Mouse (Mus musculus) cerebellum, adult 18-20 months (tissue): Measurements from ENCODE around the gene Paqr7.
"Not testable (repeated sequence)": the region's sequence is repeated elsewhere in the genome, so short reads cannot be mapped to it uniquely, and the experiment has no call there.

Experiments used
- DNase-seq, 2 experiments: peaks; one replicate each; pipeline ENCODE4 v3.0.0; 2021

Paqr7 gene

DNA sequence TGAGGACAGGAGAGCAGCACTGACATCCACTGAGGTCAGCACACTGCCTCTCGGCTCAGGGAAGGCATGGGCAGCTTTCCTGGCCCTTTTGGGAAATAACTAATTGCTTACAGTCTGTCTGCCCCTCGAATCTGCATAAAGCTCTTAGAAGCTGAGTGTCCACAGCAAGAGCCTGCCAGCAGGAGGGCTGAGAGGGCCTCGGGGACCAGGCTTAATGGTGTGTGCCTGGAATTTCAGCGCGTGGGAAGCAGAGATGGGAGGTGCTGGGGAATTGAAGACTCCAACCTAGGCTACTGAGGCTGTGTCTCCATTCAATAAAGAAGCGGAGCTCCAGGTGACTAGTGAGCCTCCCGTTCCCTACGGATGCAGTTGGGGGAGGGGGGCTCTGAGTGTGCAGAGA is 22.3 kb upstream of the Paqr7 start:
- no peak for DNase-seq

DNA sequence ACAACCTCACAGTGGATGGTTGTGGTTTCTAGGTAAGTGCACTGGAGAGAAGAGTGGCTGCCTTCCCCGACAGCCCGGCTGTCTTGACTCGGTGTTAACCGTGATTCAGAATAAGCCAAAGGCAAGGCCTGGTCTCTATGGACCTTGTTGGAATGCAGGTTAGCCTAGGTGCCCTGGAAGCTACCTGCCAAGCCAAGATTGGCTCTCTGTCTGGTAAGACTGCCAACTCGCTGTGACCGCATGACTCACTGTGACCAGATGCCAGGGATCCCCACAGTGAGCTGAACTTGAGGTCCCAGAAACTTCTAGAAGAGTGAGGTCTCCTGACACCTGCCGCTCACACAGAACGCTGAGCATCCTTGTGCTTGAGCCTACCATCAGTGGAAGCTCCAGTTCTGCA is 19.6 kb upstream of the Paqr7 start:
- peak; percentile 67 for DNase-seq

DNA sequence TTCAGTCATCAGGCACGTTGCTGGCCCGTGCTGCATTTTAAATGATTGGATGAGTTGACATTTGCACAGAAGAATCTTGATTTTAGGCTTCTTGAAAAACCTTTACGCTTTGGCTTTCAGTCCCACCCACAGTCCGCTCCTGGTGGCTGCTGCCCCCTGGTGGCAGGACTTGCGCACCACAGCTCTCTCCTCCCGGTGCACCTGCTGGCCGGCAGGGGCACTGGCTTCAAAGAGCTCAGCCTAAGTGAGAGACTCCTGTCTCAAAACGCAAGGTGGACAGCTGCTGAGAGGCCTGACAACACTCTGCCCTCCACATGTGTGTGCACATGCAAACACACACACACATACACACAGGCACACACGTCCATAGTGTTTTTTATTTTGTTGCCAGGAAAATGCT is 18.5 kb upstream of the Paqr7 start:
- DNase-seq: peak; percentile 92 to 98

DNA sequence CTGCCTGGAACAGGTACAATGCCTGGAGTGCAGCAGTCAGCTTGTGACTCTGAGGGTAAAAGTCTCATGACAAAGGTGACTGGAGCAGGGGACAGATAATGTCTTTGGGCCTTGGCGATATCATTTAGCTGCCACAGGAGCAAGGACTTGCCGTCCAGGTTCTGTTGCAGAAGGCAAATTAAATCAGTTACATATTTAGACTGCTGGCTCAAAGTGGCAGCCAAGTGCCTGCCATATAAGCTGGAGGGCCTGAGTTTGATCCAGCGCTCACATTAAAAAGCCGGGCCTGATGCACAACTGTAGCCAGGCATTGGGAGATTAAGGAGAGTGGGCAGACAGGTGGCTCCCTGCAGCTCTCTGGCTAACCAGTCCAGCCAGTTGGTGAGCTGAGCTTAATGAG is 16.7 kb upstream of the Paqr7 start:
- no peak for DNase-seq

DNA sequence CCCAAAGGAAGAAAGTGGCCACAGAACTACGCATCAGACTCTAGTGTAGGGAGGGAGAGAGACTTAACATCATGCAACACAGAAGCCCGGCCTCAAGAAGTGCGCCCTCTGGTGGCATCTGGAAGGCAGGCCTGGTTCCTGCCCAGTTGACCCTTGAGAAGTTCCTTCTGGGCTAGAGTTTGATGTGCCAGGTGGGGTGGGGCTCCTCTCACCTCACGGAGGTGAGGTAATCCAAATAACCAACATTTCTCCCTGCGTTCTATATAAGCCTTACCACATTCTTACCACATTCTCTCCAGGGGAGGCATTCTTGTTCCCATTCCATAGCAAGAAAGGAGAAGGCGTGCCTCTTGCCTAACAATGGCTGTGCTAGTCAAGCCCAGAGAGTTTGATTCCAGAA is 15.6 kb upstream of the Paqr7 start:
- DNase-seq: peak; percentile 80 to 82

DNA sequence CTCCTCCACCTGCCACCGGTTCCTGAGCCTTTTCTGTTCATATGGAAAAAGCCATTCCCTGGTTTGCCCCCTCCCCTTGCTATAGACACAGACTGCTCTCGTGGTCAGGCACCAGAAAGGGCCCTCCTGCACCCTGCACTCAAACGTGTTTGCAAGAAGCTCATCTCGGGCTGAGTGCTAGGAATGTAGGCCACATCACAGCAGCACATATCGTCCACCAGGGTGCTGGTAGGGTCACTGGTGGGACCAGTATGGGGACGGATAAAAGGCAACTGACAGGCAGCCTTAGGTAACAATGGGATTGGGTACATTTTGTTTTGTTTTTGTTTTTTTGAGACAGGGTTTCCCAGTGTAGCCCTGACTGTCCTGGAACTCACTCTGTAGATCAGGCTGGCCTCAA is 15.2 kb upstream of the Paqr7 start:
- peak in 1 of 2 experiments; percentile 39 for DNase-seq

DNA sequence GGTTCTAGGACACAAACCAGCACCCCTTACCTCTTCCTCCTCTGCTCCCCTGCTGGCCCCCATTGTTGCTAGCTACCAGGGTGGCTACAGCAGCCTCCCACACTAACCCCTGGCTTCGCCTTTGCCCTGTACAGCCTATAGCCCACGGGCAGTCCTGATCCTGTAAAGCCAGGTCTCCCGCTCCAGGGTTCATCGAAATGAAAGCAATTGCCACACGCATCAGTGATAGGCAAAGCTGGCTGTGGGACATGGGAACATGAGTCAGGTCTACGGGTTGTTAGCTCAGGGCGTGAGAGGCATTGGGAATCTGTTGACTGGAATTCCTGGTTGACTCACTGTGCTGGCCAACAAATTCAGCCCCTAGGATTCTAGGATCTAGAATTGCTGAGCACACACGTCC is 14.1 kb upstream of the Paqr7 start:
- peak; percentile 45 to 60 for DNase-seq

DNA sequence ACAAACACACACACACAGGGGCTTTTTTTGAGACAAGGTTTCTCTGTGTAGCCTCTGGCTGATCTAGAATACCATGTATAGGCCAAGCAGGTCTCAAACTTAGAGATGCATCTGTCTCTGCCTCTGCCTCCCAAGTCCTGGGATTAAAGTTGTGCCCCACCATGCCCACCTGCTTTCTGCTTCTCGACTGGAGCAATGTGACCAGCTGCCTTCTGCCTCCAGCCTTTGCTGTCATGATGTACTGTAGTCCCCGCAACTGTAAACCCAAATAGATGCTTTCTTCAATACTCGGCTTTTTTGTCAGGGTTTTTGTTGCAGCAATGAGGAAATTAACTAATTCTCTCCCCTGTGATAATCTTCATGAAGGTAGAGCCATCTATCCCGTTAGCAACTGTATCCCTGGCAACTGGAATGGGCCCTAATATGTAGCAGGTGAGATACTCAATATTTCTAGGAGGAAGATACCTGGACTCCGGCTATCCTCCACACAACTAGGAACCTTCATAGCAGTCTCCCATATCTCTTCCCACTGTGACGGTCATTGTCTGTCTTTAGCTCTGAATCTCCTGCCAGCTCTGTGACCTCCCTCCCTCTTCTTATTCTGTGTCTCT is 13.3 kb upstream of the Paqr7 start:
- no peak for DNase-seq

DNA sequence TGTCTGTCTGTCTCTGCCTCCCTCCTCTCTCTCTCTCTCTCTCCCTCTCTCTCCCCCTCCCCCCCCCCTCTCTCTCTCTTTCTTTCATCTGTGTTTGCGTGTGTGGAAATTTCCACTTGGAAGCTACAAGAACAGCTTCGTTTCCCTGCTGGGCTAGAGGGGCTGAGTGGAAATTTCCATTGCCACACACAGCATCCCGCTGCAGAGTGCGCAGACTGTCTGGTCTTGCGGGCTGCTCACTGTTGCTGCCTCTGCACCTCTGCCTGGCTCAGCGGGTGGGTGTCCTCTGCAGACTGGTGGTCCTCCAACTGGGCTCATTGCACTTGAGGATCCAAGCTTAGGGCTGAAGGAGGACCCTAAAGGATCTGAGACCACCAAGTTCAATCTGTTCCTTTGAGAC is 12.8 kb upstream of the Paqr7 start:
- DNase-seq: peak; percentile 89 to 94

DNA sequence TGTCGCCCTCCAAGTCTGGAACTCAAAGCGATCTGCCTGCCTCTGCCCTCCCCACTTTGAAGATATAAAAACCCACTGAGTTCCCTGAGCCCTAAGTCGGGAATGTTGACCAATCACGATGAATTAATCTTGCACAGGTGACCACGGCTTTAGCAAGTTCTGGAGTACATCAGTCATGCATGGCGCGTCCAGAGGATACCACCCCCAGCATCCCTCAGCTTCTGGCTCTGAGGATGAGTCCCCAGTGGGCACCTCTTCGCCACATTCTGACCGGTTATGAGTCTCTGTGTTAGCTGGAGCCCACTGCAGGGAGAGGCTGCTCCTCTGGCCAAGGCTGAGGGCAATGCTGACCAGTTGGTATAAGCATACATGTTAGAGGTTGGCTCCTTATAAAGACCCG is 12.3 kb upstream of the Paqr7 start:
- peak; percentile 48 to 71 for DNase-seq

DNA sequence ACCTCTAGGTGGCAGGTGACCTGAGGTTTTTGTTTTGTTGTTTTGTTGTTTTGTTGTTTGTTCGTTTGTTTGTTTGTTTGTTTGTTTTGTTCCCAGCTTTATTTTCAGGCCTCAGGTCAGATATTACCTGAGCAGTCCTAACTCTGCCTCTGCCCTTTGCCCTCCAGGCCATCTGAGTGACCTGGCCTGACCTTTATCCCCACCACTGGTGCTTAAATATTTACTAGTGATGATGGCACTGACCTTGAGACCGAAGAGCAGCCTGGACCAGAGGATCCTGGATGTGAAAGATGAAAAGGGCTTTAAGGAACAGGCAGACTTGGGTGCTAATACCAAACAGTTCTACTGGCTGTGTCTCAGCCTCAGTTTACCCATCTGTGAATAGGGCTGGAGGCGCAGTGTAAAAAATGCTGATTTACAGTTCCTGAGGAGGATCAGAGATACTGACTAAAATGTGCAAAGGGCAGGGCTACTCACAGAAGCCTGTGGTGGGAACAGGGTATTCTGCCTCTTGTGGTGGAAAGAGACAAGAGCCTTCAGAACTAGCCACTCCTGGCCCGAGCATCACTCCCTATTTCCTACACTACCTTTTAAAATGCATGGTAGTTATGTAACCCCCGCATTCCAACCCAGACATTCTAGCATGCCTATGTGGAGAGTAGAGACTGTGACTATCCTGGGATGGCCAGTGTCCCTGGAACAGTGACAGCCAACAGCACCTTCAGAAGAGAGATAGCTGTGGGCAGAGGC is 11.2 kb upstream of the Paqr7 start:
- DNase-seq: peak; percentile 45 to 51

DNA sequence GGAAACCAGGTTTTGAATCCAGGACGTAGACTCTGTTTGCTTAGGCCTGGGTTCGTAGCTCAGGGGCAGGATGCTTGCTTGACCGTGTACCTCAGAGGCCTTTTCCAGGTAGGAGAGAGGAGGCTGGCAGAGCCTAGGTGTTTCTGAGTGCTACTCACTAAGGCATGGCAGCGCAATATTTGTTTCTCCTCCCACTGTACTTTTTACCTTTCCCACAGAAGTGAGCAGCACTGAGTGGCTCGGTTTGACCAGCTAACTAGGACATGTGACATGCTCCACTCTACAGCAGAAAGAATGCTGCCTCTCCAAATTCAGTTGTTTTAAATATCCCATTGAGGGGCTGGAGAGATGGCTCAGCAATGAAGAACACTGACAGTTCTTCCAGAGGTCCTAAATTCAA is 8.3 kb upstream of the Paqr7 start:
- no peak for DNase-seq

DNA sequence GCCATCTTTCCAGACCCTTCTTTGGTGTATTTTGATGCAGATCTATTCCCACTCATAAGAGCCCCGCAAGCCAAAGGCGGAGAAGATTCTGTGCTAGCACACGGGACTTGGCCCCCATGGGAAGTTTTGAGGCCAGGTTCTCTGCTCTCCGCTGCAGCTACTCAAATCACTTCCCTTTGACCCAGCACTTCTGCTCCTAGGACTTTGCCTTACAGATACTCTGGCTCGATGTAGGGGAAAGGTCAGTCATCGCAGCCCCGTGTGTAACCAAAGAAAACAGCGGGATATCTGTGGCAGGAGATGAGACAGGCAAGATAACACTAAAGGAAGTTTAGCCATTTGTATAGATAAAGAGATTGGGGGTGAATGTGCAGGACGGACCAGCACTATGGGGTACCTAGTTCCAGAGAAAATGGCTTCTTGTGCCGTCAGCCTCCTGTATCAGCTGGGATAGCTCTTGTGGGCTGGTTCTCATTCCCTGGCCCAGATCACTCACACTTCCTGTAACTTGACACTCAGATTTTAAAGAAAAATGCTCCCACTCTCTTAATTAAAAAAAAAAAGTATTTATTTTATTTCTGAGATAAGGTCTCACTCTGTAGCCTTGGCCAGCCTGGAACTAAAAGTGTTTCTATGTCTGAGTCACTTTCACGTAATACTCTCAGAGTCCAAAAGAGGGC is 6.4 kb upstream of the Paqr7 start:
- DNase-seq: no peak

DNA sequence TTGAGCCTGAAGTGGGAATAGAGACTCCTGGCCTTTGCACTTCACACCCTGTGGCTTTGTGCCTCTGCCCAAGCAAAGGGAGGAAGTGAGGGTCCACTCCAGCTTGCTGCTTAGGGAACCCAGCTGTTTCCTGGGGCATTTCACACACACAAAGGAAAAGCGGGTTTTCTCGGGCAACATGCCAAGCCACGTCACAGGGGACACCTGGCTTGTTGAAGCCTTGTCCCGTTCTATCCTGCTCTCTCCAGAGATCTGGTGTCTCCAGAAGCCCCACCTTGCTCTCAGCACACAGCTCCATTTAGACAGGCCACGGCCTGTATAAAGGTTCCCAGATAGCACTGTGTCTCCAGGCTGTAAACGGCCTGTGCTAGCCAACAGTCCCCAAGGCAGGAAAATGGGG is 4.8 kb upstream of the Paqr7 start:
- no peak for DNase-seq

DNA sequence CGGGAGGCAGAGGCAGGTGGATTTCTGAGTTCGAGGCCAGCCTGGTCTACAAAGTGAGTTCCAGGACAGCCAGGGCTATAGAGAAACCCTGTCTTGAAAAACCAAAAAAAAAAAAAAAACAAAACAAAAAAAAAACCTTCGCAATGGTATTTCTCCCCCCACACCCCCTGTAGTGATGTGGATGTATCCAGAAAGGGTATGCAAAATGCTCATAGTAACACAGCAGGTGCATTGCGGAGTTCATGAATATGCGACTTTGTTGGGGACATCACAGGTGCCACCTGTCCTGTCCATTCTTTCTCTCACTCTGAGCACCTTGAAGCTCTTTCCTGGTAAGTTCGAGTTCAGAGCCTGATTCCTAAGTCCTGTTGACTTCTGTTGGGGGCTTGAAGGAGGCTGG is 2.3 kb upstream of the Paqr7 start:
- DNase-seq: not testable (repeated sequence)

DNA sequence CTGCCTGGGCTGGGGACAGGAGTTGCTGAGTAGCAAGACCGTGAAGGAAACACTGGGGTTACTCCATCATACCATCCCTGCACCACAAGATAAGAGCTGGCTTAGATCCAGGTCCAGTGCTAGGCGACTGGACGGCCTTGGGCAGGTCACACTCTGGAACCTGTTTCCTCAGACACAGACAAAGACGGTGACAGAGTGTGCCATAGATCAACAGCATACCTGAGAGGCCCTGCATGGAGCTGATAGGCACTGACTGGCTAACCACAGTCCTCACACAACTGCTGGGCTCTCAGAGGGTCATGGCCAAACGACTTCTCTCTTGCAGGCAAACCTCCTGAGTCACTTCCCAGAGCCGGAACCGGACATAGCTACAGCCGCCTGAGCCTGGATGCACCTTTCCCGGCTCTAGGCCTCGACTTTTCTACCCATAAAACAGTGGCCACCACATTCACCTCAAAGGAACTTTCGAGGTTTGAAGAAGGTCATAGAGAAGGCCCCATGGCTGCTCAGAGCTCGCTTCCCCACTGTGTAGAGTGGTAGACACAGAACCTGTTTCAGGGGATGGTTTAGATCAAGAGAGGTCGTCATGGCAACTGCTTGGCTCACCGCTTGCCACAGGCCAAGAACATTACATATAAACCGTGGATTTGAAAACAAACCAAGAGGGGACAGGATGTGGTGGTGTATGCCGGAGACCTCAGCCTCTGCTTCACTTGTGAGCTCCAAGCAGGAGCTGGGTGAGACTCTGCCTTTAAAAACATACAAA is 1.5 kb upstream of the Paqr7 start:
- no peak for DNase-seq

DNA sequence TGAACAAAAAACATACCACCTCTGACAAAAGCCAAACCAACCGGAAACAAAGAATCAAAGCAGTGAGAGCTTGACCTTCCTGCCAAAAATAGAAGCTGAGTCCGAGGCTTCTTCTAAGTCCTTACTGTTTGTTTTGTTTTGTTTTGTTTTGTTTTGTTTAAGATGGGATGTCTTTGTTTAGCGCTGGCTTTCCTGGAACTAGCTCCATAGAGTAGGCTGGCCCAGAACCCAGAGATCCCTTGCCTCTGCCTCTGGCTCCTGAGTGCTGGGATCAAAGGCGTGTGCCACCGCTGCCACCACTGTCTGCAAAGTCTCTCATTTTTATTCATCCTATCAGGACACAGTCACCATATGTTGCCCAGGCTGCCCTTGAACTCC is 962 bp upstream of the Paqr7 start:
- DNase-seq: no peak

DNA sequence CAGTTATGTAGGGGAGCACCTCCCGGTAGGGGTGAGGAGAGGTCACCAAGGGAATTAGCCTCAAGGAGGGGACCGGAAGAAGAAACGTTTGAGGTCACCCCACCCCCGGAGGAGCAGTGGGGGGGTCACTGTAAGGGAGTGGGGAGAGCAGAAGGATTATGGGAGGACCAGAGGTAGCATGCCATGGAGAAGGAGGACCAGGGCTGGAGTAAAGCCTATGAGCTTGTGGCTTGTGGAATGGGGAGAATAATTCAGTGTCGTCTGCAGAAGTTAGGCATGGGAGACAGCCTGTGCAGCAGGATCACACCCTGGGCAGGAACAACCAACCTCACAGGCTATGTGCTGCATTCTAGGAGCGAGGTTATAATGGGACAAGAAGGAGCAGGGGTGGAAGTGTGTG is 726 bp downstream of the Paqr7 start:
- no peak for DNase-seq

DNA sequence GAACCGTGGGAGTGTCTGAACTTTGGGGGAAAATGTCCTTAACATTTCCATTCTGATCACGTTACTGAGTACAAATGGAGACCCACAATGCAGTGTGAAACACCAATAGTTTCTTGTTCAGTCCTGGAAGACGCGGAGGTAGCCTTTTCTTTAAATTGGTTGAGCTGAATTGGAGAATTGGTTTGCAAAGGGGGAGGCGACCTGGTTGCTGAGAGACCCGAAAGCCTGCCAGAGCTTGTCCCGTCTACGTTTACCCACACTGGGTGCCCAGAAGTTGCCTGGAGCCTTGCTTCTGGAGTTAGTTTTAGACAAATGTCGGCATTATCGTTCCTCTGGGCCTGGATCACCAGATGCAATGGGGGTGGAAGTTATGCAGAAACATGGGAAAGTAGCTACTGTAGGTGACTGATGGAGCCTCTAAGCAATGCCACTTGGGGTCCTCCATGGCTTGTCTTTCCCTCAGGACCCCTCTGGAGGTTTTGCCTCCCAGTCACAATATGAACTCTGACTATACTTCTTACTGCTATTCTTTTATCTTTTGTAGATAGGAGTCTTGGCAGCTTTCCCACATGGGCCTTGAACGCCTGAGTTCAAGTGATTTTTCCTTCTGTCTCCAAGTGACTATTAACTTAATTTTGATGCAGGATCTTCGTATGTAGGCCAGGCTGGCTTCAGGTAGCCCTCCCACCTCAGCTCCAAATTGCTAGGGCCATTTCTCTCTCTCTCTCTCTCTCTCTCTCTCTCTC is 1.7 kb downstream of the Paqr7 start:
- no peak for DNase-seq

DNA sequence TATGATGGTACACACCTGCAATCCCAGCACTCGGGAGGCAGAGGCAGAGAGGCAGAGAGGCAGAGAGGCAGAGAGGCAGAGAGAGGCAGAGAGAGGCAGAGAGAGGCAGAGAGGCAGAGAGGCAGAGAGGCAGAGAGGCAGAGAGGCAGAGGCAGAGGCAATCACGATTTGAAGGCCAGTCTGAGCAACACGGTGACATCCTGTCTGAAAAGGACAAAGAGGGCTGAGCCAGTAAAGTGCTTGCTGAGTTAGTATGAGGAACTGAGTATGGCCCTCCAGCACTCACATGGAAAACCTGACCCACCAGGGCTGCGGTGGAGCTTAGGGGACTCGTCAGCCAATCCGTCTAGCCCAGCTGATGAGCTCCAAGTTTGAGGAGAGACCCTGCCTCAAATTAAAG is 2.5 kb downstream of the Paqr7 start:
- not testable (repeated sequence) for DNase-seq

DNA sequence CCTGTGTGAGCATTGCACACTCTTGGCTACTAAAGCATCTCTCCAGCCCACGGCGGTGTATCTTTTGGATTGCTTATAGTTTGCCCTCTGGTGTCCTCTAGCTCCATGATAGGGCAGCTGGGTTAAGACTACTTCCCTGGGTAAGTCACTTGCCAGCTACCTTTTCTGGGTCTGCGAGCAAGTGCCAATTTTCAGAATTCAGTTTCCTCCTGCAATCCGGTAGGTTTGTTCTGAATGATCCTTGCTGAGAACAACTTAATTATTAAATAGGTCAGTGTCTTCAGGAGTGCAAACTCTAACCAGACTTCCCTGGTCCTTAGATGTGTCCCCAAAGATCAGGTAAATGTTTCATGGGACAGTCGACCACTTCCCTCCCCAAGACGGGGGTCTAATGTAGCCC is 4.6 kb downstream of the Paqr7 start:
- DNase-seq: no peak

DNA sequence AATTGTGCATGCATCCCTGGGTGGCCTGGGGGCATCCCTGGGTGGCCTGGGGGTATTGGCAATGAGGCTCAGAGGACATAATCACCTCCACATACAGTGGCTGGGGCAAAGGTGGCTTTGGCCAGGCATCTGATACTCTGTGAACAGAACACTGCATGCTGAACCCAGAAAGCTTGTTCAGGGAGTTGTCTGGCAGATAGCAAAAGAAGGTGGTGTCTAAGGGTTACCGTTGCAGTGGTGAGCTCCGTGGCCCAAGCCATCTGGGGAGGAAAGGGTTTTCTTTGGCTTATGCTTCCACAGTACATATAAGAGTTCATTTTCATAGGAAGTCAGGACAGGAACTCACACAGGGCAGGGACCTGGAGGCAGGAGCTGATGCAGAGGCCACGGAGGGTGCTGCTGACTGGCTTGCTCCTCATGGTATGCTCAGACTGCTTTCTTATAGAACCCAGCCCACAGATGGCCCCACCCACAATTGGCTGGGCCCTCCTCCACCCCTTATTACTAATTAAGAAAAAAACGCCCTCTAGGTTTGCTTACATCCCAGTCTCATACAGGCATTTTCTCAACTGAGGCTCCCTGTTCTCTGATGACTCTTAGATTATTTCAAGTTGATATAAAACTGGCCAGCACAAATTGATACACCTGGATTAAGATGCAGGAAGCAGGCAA is 7.3 kb downstream of the Paqr7 start:
- DNase-seq: no peak
